Mouse (Mus musculus) midbrain, embryonic 13.5 days (tissue): ENCODE measurements at regions not wholly inside any gene's neighbourhood (a gene's known extent, or its start where the extent isn't known, plus 50 kb on each side); places are given as distances from the start of the nearest gene placed in this dataset.

ENCODE experiments used
- ATAC-seq: fragments of 200-750 bp; cut with Nextera tagmentation; 2 replicates; pipeline ENCODE4 v1.8.0; 2017; ENCODE audit warnings: mild to moderate bottlenecking, moderate TSS enrichment, moderate library complexity
- H3K27ac ChIP-seq: fragments of 300-500 bp; sonication (generic); 2 replicates; pipeline ENCODE4 v1.5.1; 2015; ENCODE audit warnings: inconsistent platforms, mild to moderate bottlenecking, moderate library complexity
- H3K27me3 ChIP-seq: fragments of 300-500 bp; sonication (generic); 2 replicates; pipeline ENCODE4 v1.6.1; 2015; ENCODE audit warnings: mild to moderate bottlenecking, inconsistent platforms
- H3K36me3 ChIP-seq: fragments of 300-500 bp; sonication (generic); 2 replicates; pipeline ENCODE4 v1.6.1; 2015; ENCODE audit warnings: mild to moderate bottlenecking, inconsistent platforms
- H3K4me1 ChIP-seq: fragments of 300-500 bp; sonication (generic); replicated peaks from 2 replicates; pipeline ENCODE4 v1.6.1; 2015; ENCODE audit warnings: inconsistent platforms
- H3K4me2 ChIP-seq: fragments of 300-500 bp; sonication (generic); replicated peaks from 2 replicates; pipeline ENCODE4 v1.6.1; 2015; ENCODE audit warnings: moderate library complexity, mild to moderate bottlenecking, inconsistent platforms
- H3K4me3 ChIP-seq: fragments of 300-500 bp; sonication (generic); replicated peaks from 2 replicates; pipeline ENCODE4 v1.5.1; 2015; ENCODE audit warnings: mild to moderate bottlenecking, inconsistent platforms
- H3K9ac ChIP-seq: fragments of 300-500 bp; sonication (generic); replicated peaks from 2 replicates; pipeline ENCODE4 v1.6.1; 2015; ENCODE audit warnings: mild to moderate bottlenecking, inconsistent platforms
- H3K9me3 ChIP-seq: fragments of 300-500 bp; sonication (generic); 2 replicates; pipeline ENCODE4 v1.6.1; 2016; ENCODE audit warnings: mild to moderate bottlenecking, inconsistent platforms
- WGBS: fragments of 180-500 bp; shearing (Covaris S2); methylation state at CpG from one replicate; pipeline ENCODE4 v1.1.7; 2015; 5-methylcytosine and 5-hydroxymethylcytosine counted together

DNA sequence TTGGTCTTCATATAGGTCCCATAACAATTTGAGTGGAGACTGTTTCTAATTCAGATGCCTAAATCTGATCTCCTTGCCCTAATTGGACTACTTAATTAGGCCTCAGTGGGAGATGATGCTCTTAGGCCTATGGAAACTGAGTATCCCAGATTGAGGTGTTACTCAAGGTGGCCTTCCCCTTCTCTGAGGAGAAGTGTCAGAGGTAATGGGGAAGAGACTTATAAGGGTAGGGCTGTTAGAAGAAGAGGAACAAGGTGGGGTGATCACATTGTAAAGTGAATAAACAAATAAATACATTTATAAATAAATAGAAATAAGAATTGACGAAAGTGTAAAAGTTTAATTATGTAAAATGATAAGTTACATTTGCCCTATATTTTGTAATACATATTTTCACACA is 65.3 kb upstream of the Hgf start:
- Histone ChIP-seq H3K27me3 (no peaks in the 10 kb centered on the region), H3K4me2 (no peak overlapping the region), H3K9me3 (no peaks in the 10 kb centered on the region), H3K27ac (no peak overlapping the region), H3K36me3 (no peaks in the 10 kb centered on the region), H3K4me3 (no peak overlapping the region), H3K4me1 (no peaks in the 10 kb centered on the region), H3K9ac (no peak overlapping the region)
- 93% methylated on average over 1 of the region's 1 CpGs for WGBS
- no peak for ATAC-seq

DNA sequence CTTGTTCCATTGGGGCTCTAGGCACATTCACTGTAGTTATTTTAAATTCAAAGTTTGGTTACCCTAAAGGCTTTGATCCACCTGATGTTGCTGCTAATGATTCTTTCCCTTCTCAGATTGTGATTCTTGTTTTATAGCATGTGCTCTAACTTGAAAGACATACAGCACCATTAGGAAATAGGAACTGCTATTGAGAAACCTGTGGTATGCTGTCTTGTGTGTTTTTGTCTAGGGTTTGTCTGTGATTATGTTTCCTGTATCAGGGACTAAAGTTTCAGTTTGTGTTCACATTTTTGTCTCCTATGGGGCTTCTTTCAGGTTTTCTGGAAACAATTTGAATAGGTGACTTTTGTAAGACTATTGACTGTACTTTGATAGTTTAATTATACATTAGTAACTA is 63.5 kb upstream of the Hgf start:
- no peak overlapping the region for H3K27ac ChIP-seq
- H3K27me3 ChIP-seq: no peaks in the 10 kb centered on the region
- no peak overlapping the region for H3K9ac ChIP-seq
- H3K4me2 ChIP-seq: no peak overlapping the region
- ATAC-seq: no peak
- H3K4me3 ChIP-seq: no peak overlapping the region
- H3K9me3 ChIP-seq: no peaks in the 10 kb centered on the region
- H3K36me3 ChIP-seq: no peaks in the 10 kb centered on the region
- no peaks in the 10 kb centered on the region for H3K4me1 ChIP-seq

DNA sequence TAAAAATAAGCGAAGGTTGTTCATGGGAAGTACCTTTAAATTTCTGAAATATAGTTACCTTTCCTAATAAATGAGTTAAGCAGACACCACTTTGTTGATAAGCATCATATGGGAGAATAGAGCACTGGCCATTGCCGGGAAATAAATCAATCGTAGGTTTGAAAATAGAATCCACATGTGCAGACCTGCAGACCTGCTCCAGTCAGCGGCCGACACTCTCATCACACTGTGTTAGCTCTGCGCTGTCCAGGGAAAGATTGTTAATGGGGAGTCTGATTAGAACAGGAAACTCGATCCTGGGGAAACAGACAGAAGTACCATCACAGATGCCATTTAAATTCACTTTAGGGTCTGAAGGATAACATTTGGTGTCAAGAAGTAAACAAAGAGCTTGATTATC is 53.4 kb upstream of the Hgf start:
- ATAC-seq: no peak
- H3K4me3 ChIP-seq: no peak overlapping the region

More for the DNA sequence above, 53.4 kb upstream of the Hgf start:
- no peak overlapping the region for H3K4me2 ChIP-seq
- H3K27me3 ChIP-seq: no peaks in the 10 kb centered on the region
- no peaks in the 10 kb centered on the region for H3K9me3 ChIP-seq
- no peak overlapping the region for H3K9ac ChIP-seq
- H3K4me1 ChIP-seq: no peaks in the 10 kb centered on the region
- H3K36me3 ChIP-seq: no peaks in the 10 kb centered on the region
- WGBS: 86% methylated on average over 7 of the region's 7 CpGs
- H3K27ac ChIP-seq: no peak overlapping the region
